Mouse (Mus musculus) natural killer cell, adult 2 months (primary cell): ENCODE measurements around the gene Minpp1.

Experiments
- DNase-seq, 2 experiments: peaks; one replicate each; pipeline ENCODE4 v3.0.0; 2022; ENCODE audit warnings: low spot score in 2 of 2

Minpp1 gene

DNA sequence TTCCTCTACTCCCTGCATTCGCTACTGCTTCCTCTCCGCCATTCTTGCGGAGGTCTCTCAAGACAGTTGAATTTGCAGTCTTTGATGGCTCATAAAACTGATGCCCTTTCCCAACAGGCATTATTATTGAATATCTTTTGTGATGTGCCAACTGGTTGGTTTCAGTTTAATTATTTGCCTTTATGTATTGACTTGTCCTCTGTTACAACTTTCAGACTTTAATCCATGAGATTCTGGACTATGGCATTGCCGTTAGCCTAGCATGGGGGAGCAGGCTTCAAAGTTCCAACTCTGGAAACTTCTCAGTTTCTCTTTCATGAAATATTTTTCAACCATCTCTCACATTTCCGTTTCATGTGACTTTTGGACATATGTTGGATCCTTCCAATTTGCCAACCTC is 41.6 kb downstream of the Minpp1 start:
- no peak for DNase-seq

GRCm38 (mm10) chr19:32528723-32529122 is 43.2 kb downstream of the Minpp1 start:
- no peak for DNase-seq

DNA sequence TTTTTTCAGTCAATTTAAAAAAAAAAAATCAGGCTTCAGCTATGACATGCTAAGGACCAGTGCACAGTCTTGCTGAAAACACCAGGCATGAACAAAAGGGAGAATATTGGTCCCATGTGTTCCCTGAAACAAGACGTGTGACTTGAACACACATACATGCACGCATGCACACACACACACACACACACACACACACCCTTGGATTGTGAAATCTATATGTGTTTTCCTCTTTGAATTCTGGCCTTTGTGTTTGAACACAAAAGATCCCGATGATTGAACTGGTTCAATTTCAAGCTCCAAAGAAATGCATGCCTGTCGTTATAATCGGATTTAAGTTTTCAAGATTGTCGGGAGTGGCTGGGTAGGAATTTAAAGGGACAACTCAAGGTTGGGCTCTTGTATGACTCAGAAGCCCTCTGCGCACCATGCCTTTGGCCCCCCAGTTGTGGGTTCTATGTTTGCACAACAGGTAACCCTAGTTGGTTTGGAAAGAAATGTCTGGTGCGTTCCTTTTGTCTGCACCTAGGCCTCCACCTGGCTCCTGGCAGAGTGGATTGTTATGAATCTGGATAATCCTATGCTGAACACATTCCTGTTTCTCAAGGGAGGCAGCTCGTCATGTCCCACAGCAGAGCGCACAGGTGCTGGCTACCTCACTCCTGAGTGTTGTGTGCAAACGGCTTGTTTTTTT is 43.8 kb downstream of the Minpp1 start:
- no peak for DNase-seq

GRCm38 (mm10) chr19:32530296-32530695 is 44.7 kb downstream of the Minpp1 start:
- no peak for DNase-seq

DNA sequence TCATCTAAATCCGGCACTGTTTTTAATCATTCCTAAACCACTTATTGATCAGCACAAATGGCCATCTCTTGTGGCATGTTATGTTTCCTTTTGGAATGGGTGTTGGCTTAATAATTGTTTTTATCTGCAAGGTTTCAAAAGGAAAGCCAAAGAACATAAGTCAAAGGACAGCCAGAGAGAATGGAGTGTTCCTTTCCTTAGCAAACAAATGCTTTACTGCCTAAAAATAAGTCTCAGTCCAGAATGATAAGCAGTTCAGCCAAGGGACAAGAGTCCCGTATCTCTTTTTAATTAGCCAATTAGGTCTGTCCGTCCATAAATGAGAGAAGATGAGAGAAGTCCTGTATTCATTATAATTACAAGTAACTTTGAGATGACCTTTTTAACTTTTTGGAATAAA is 46.8 kb downstream of the Minpp1 start:
- no peak for DNase-seq

GRCm38 (mm10) chr19:32532737-32533505 is 47.4 kb downstream of the Minpp1 start:
- DNase-seq, result no peak

GRCm38 (mm10) chr19:32534887-32535286 is 49.3 kb downstream of the Minpp1 start:
- DNase-seq, result no peak

- no peak for DNase-seq
Measured at GRCm38 (mm10) chr19:32542784-32543490, 57.4 kb downstream of the Minpp1 start.

DNA sequence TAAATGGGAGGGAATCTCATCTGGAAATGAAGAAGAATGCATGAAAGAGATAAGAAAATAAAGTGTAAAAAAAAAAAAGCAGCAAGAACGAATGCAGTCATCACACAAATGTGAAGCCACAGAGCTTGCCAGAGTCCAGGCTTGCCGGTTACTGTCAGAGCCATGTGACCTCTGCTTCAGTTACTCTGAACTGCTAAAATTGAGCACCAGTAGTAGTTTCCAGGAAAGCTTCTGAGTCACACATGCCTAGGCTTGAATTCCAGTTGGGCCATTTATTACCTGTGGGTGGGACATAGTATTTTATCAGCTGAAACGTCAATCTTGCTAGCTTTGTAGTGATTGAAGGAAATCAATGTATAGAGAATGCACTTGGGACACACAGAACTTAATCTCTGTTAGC is 61.8 kb downstream of the Minpp1 start:
- no peak for DNase-seq

DNA sequence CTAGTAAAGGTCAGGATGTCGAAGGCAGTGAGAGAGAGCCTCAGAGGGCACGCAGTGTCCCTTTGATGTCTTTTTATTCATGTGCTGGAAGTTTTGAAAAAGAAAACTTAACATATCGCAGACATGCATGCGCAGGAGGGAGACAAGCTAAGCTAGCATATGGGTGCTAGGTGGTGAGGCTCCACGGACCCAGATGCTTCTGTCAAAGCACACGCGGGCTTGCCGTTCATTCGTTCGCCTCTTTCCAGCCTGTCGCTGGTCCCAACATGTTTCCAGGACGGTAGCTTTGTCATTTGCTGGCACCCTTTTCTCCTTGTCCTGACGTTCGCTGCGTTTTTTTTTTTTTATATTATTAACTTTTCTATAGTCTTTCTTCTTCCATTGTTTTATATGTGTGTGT is 62.6 kb downstream of the Minpp1 start:
- no peak for DNase-seq

- no peak for DNase-seq
Measured at GRCm38 (mm10) chr19:32550446-32550845, 64.9 kb downstream of the Minpp1 start.

DNA sequence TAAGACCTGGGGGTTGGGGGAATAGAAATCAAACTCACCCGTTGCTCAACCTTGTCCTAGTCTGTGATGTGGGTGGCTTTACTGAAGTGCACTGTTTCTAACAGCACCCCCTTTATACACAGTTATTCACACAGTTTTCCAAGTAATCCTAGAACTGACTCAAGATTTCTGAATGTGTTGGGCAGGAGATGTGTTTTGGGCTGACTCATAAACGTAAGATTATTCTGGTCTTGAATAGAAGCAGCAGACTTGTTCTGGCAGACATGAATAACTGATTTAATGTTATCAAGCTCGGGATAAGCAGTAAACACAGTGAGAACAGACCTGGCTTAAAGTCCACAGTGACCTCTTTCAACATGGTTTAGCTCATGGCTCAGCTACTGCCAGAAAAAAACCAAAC is 65.9 kb downstream of the Minpp1 start:
- no peak for DNase-seq

- DNase-seq, result no peak
Measured at GRCm38 (mm10) chr19:32552106-32552505, 66.5 kb downstream of the Minpp1 start.

GRCm38 (mm10) chr19:32553310-32553709 is 67.7 kb downstream of the Minpp1 start:
- no peak for DNase-seq

- no peak for DNase-seq
Measured at GRCm38 (mm10) chr19:32555257-32555656, 69.7 kb downstream of the Minpp1 start.
